In genomic region chr13:59580954-59581353, GRCm38 (mm10) we compare ENCODE assay signal across 17 mouse cellular contexts. TPM values are rescaled to one million over a fixed set of nuclear protein-coding genes. Genes with fewer than 3 reads are reported as not detected.
DNase-seq lines count a peak whose midpoint lies in the region; ATAC-seq and TF ChIP-seq lines count a peak whose summit lies in the region.
"Had no signal": no experiment of that assay in that cellular context is flagged by ENCODE, and none has a peak within 500 bp of the region (broad histone marks: within the 10 kb centered on the region; RNA-seq: fewer than 3 reads in every experiment).

No protein-coding gene starts in this region.

- peaks cover 6% of the 10 kb centered on the region; the same call in 1 of the 2 replicates for H3K4me1 ChIP-seq in heart, postnatal 0 days (ENCODE audit: control insufficient read depth, insufficient read depth)

- no peak overlapping the region for H3K27ac ChIP-seq in heart, postnatal 0 days (ENCODE audit: low read depth)
- H3K27ac ChIP-seq: embryonic facial prominence, embryonic 15.5 days; hindbrain, embryonic 12.5 days; liver, embryonic 13.5 days had no signal

- 0 out of 2 replicates have a peak, but pooled peaks have one; percentile 5 for TF ChIP-seq CTCF in heart, postnatal 0 days (IDR thresholded peaks at IDR 0.05; ENCODE audit: low read depth)

- H3K4me2 ChIP-seq in heart, postnatal 0 days (ENCODE audit: low read depth, low read length): no peak overlapping the region
- H3K4me2 ChIP-seq: embryonic facial prominence, embryonic 15.5 days; hindbrain, embryonic 12.5 days; liver, embryonic 13.5 days had no signal

- H3K36me3 ChIP-seq in heart, postnatal 0 days (replicated peaks; ENCODE audit: control insufficient read depth, insufficient read depth, low read length): no peaks in the 10 kb centered on the region
- H3K36me3 ChIP-seq: embryonic facial prominence, embryonic 15.5 days; hindbrain, embryonic 12.5 days; liver, embryonic 13.5 days had no signal

- 88% methylated on average over 4 of the region's 4 CpGs for WGBS in heart, postnatal 0 days

- H3K27me3 ChIP-seq in heart, postnatal 0 days (ENCODE audit: control insufficient read depth, insufficient read depth, low read length): no peaks in the 10 kb centered on the region
- H3K27me3 ChIP-seq: embryonic facial prominence, embryonic 15.5 days; hindbrain, embryonic 12.5 days; liver, embryonic 13.5 days had no signal

- no peaks in the 10 kb centered on the region for H3K9me3 ChIP-seq in heart, postnatal 0 days (replicated peaks; ENCODE audit: control insufficient read depth, low read length)
- H3K9me3 ChIP-seq: embryonic facial prominence, embryonic 15.5 days; hindbrain, embryonic 12.5 days; liver, embryonic 13.5 days had no signal

- intact Hi-C loops in heart, postnatal 14 days (cut with DNase I): loop anchor here (5.0 kb wide), 1 partner anchor 34 kb away; no protein-coding TSS in a partner anchor

- no peak for TF ChIP-seq EP300 in heart, postnatal 0 days (IDR thresholded peaks at IDR 0.05; ENCODE audit: low read depth)

- no peak for ATAC-seq in heart, postnatal 0 days (ENCODE audit: insufficient read depth, low read depth)
- ATAC-seq in erythroblast, adult 5-6 weeks (replicated peaks; ENCODE audit: low FRiP score, poor library complexity, severe bottlenecking): no peak

- DNase-seq in heart, postnatal 0 days (ENCODE audit: low spot score): no peak
- DNase-seq in heart, postnatal 14 days: no peak
- DNase-seq in thymus, postnatal 4 days: peak; percentile 32
- DNase-seq in thymus, postnatal 10 days (ENCODE audit: low spot score in 2 of 2): no peak
- DNase-seq in induced T-regulatory cell, adult 2 months (ENCODE audit: low read depth): peak; percentile 53
- DNase-seq in embryo, embryonic 11 days: no peak
- no peak for DNase-seq in right cerebral cortex, postnatal 10 days (ENCODE audit: low spot score in 2 of 2)
- DNase-seq: cerebellum, adult 18-20 months; gastrocnemius, postnatal 25 days; kidney, adult 18-20 months; liver, embryonic 13.5 days; lung, postnatal 36 days; midbrain, embryonic 14.5 days; spleen, adult 18-20 months had no signal

- H3K9ac ChIP-seq in heart, postnatal 0 days (replicated peaks; ENCODE audit: low read depth, low read length): no peak overlapping the region
- H3K9ac ChIP-seq: embryonic facial prominence, embryonic 15.5 days; hindbrain, embryonic 12.5 days; liver, embryonic 13.5 days had no signal

- no peak overlapping the region for H3K4me3 ChIP-seq in heart, postnatal 0 days (ENCODE audit: low read depth, low read length)
- H3K4me3 ChIP-seq: embryonic facial prominence, embryonic 15.5 days; hindbrain, embryonic 12.5 days; liver, embryonic 13.5 days had no signal

RNA-seq across cellular contexts. Expression of gene Agtpbp1, which starts 4.1 kb away (rescaled TPM):
- 21.6 and 21.7 TPM in 2 replicates for total RNA-seq in heart, postnatal 0 days (2014; rRNA removed; ENCODE audit: low replicate concordance)
- 10.4 and 12.4 TPM in 2 replicates for polyA plus RNA-seq in heart, postnatal 0 days (2015; fragmentation: Nextera tagmentation; extraction: Ambion mirVana)
- total RNA-seq in heart, postnatal 14 days (2021): 10 to 100 TPM; 82.2 to 97.3 TPM
- 10.9 and 13.6 TPM in 2 replicates for total RNA-seq in erythroblast, adult 5-6 weeks (2015; ENCODE audit: low replicate concordance)
- total RNA-seq in erythroblast, adult 5-6 weeks (2017; ENCODE audit: low replicate concordance): 28.9 and 35.5 TPM in 2 replicates

RNA-seq across cellular contexts. Expression of gene Naa35, which starts 4.1 kb away (rescaled TPM):
- 31.3 and 83.1 TPM in 2 replicates for total RNA-seq in heart, postnatal 0 days (2014; rRNA removed; ENCODE audit: low replicate concordance)
- 70.0 and 72.5 TPM in 2 replicates for polyA plus RNA-seq in heart, postnatal 0 days (2015; fragmentation: Nextera tagmentation; extraction: Ambion mirVana)
- total RNA-seq in heart, postnatal 14 days (2021): 10 to 100 TPM; 84.4 to 92.5 TPM
- total RNA-seq in erythroblast, adult 5-6 weeks (2015; ENCODE audit: low replicate concordance): 9.4 and 44.6 TPM in 2 replicates
- total RNA-seq in erythroblast, adult 5-6 weeks (2017; ENCODE audit: low replicate concordance): 17.1 and 31.0 TPM in 2 replicates

Comparison
In these comparisons a context has a peak if more than half of its experiments do, and no peak if none do; other contexts are left out.
1. DNase-seq: peak in thymus, postnatal 4 days (single experiment) and induced T-regulatory cell, adult 2 months (single experiment); none in heart, postnatal 0 days (single experiment), heart, postnatal 14 days (0 of 2), thymus, postnatal 10 days (0 of 2), embryo, embryonic 11 days (single experiment) and right cerebral cortex, postnatal 10 days (0 of 2).